Mouse (Mus musculus) right cerebral cortex, postnatal 36 days (tissue): ENCODE results near the gene Neil1.
A peak's percentile ranks its signal among the peaks of the same experiment; 100 is the strongest.

Experiments
- DNase-seq, 2 experiments: peaks; one replicate each; pipeline ENCODE4 v3.0.0; 2022; ENCODE audit warnings: low spot score in 2 of 2, mixed read lengths in 1 of 2

Neil1 gene

GRCm38 (mm10) chr9:57148144-57148878 is at the start of gene Neil1:
Gene Neil1, minus strand, starts transcription at chr9:57148305.
- peak; percentile 91 to 95 for DNase-seq

GRCm38 (mm10) chr9:57197414-57197813 is 49.3 kb upstream of the Neil1 start:
- DNase-seq: no peak

GRCm38 (mm10) chr9:57196708-57197107 is 48.6 kb upstream of the Neil1 start:
- DNase-seq: no peak

DNA sequence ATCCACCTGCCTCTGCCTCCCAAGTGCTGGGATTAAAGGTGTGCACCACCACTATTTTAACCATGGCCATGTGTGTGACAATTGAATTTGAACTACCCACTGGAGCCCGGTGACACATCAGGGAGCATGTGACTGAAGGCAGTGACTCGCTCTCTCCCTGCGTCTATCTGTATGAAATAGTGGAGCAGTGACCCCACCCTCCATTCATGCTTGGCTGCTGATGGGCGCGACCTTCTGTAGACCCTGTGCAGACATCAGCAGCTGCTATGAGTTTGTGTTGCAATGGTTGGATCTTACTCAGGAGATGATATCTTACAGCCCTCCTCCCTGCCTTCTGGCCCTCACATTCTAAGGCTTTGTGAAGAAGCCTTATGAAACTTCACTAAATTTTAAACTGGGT is 20.3 kb upstream of the Neil1 start:
- DNase-seq: no peak

DNA sequence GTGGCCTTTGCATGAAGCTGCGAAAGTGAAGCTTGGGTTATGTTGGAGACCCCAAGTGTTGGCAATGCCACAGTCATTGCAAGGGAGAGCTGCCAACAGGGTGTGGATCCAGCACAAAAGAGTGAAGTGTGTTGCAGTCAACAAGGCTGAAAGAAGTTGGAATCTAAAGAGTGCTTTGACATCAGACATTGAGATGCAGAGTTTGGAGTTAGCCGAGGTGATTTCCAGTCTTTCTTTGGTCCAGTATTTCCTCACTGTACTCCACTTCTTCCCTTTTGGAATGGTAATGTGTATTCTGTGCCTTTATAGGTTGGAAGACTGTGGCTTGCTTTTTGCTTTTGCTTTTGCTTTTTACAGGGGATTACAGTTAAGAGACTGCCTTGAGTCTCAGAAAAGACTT is 18.1 kb upstream of the Neil1 start:
- DNase-seq: no peak

DNA sequence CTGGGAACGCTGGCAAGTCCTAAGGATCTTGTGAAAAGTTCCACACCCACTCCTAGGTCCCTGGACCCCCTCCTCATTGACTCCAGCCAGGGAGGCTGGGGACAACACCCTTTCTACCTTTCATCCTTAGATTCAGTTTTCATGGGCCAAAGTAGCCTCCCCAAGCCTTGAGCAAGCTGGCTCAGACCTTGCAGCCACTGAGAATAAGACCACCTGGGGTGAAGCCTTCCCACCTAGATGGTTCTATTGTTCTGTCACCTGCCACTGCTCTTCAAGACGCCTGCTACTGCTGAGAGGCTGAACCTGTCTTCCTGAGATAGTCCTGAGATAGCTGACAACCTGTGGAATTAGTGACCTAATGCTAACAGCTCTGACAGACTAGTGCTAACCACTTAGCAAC is 15.0 kb upstream of the Neil1 start:
- no peak for DNase-seq

- no peak for DNase-seq
Measured at GRCm38 (mm10) chr9:57162496-57162895, 14.4 kb upstream of the Neil1 start.

GRCm38 (mm10) chr9:57158506-57158905 is 10.4 kb upstream of the Neil1 start:
- no peak for DNase-seq

DNA sequence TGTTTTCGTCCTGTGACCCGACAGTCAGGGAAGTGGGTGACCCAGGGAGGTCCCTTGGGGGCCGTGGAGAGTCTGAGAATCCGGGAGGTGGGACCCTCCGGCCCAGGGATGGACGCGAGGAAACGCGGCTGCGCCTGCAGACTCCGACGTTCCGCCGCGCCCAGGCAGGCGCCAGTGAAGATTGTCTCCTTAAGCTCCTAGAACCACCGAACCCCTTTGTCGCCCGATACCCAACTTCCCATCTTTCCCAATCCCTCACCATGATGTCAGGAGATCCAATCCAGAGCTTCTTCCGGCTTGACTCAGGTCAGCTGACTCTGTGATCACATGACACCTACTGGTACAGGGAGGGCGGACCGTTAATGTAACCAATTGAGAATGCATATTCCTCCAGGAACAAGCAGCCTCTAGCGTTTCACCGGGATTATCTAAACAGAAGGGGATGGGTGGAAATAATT is 9.9 kb upstream of the Neil1 start, which contains the start of gene Commd4:
Commd4 (minus strand) TSS at position 319 of the 458 bp plus-strand sequence.
- DNase-seq: peak; percentile 89 to 94

DNA sequence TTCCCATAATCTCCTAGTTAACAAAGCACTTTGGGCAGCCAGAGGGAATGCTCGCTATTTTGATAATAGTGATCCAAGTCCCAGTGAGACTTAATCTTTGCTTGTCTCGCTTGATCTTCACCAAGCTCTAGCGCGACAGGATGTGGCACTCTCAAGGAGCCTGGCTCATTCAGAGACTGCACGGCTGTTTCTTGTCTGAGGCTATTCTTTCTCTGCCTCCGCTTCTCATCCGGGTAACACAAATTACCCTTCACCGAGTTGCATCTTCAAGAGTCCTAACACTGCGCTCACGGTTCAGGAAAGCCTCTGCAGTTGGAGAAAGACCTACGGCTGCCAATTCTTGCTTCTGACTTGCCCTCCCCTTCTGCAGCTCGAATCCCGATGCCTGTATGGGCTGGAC is 9.4 kb upstream of the Neil1 start:
- DNase-seq: no peak

DNA sequence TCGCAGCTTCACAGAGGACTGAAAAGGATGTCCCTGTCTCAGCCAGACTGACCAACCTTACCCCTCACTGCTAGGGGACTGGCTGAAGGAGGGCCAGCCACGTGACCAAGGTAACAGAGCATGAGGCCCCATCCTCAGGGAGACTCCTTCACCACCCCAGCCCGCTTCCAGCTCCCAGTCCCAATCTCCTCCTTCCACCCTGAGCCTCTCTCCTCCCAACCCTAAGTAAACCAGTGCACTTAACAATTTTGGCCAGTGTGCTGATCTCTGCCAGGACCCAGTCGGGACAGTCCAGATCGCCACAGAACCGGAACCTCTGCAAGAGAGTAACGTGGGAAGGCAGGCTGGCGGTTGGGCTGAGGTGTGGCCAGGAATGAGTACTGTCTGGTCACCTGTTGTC is 8.7 kb upstream of the Neil1 start:
- no peak for DNase-seq

DNA sequence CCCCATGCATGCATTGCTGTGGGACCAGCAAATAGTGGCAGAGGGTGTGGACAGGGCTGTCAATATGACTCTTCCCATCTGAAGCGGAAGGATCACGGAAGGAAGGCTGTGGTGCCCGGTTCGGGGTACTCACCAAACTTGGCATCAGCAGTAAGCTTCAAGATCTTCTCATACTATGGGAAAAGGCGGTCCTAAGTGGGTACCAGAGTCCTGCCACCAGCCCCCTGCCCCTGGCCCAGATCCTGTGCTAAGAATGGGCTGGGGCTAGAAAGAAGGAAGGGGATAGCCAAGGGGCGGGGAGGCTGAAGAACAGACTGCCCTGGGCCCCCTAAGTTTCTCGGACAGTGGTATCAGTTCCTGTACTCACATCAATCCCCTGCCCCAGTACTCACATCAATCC is 8.3 kb upstream of the Neil1 start:
- DNase-seq: no peak

GRCm38 (mm10) chr9:57152331-57152730 is 4.2 kb upstream of the Neil1 start:
- DNase-seq: no peak

DNA sequence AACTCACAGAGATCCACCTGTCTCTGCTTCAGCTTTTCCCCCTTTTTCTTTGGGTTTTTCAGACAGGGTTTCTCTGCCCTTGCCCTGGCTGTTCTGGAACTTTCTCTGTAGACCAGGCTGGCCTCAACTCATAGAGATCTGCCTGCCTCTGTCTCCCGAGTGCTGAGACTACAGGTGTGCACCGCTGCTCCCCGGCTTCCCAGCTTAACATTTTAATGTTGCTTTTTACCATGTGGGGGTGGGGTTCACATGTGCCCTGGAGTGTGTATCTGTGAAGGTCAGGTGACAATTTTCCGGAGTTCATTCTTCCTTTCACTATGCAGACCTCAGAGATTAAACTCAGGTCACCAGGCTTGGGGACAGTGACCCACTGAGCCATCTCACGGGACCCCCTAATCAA is 2.1 kb upstream of the Neil1 start:
- no peak for DNase-seq

- DNase-seq: no peak
Measured at GRCm38 (mm10) chr9:57149021-57149420, 916 bp upstream of the Neil1 start.

DNA sequence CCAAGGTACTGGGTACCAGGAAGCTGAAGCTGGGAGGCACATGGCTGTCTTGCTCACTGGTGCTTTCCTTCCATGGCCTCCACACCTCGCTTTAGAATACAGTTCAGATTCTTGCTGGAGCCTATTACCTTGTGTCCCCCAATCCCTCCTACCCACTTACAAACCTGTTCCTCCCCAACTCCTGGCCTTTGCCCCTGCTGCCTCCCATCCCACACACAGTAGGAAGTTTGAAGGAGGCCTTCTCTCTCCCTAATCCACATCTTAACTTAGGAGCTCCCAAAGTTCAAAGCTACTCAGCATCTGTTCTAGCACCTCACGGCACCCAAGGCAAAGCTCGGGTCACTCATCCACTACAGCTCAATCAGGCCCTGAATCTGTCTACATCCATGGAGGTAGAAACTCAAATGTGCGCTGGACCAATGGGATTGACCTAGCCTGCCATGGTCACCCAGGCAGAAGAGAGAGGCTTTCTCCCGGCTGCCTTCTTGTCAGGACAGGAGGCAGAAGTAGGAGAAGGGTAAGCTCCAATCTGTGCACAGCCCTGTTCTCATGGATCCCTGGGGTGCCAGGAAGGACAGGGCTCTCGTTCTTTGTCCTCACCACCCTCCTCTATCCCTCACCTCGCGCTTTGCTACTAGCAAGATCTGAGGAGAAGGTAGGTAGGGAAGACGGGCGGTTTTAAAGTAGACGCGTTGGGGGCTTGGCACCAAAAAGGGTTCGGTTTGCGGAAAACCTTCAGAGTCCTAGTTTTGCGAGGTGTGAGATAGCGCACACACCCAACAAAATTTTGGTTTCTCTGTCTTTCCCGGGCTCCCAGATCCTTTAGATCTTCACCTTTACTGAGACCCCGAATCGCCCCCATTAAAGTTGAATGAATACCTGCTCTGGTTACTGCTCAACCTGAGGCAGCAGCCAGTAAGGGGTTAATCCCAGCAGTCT is 631 bp downstream of the Neil1 start:
- DNase-seq: no peak

DNA sequence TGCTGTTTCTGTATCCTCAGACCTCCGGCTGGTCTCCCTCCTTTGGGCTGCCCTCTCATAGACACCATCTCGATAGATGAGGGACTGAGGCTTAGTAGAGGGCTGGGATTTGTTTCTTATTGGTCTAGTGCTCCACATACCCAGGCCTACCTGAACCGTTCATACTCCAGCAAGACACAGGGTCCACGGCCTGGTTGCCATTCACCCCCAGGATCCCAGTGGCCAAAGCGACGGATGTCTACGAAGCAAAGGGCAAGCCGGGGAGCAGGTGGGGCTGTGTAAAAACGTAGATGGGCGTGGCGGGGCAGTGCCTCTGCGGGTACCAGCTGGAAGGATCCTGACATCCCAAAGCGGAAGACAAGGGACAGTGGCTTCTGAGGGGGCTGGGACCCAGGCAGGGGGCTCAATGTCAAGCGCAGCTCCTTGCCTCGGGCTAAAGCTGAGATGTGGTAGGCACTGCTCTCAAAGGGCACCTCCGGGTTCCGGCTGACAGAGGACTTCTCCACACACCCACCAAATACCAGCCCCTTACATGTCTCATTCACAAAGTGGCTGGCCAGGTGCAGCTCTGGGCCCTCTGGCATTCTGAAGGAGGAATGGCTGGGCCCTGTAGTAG is 1.5 kb downstream of the Neil1 start:
- no peak for DNase-seq

GRCm38 (mm10) chr9:57144830-57145229 is 3.3 kb downstream of the Neil1 start:
- no peak for DNase-seq

GRCm38 (mm10) chr9:57143212-57143611 is 4.9 kb downstream of the Neil1 start:
- DNase-seq: no peak

DNA sequence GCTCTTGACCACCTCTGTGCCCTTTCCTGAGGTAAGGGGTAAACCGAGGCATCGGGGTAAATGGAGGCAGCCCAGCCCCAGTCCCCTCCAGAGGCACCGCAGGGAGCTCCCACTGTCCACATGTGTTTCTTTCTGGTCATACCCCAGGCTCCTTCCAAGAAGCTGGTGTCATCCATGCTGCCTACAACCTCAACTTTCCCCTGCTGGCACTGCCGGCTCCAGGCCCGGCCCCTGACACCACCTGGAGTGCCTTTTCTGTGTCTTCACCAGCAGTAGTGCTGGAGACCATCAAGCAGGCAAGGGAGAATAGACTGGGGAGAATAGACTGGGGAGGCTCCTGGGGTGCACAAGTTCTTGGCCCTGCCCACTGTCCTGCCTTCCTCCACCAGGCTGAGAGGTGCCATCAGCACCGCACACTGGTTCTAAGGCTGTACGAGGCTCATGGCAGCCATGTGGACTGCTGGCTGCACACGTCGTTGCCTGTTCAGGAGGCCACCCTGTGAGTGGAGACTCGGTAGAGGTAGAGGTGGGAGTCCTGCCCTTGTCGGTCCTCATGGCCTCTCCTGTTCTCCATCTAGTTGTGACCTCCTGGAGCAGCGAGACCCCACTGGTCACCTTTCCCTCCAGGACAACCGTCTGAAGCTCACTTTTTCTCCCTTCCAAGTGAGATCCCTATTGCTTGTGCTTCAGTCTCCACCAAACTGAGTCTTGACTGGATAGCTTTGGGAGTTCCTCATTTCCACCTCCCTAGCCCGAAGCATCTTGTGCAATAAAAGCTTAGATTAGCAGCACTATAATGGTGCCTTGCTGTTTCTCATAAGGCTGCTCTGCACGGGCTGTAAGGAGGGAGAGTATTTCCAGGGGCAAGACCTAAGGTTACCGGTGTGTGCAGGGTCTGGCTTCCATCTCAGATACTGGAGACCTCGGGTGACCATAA is 6.4 kb downstream of the Neil1 start:
- no peak for DNase-seq

GRCm38 (mm10) chr9:57139571-57139970 is 8.5 kb downstream of the Neil1 start:
- no peak for DNase-seq
